Mouse (Mus musculus) megakaryocyte, embryonic 14.5 days (primary cell): ENCODE measurements around the gene Myo1e.

Source experiments
- FLI1 ChIP-seq: IDR thresholded peaks from 2 replicates; pipeline ENCODE4 v1.6.1; 2012; ENCODE audit warnings: low read length, inconsistent platforms, mixed read lengths
- GATA1 ChIP-seq: IDR thresholded peaks from 3 replicates; pipeline ENCODE4 v1.6.1; 2012; ENCODE audit warnings: mixed read lengths, low read length, inconsistent platforms, borderline replicate concordance

- TF ChIP-seq GATA1 (no peak), FLI1 (no peak)
Observed at GRCm38 (mm10) chr9:70274887-70275555, 67.9 kb downstream of the Myo1e start.
